Mouse (Mus musculus) bone marrow, adult 2 months (tissue): Measurements from ENCODE around the gene Camta1.

Source experiments
- CTCF ChIP-seq: fragments of 200-500 bp; IDR thresholded peaks from 2 replicates; pipeline ENCODE4 v1.5.1; 2011; ENCODE audit warnings: low read length, control low read depth; ENCODE audit not compliant: control insufficient read depth, insufficient read depth
- POLR2A ChIP-seq: fragments of 200-500 bp; IDR thresholded peaks from 2 replicates; pipeline ENCODE4 v1.6.1; 2011; ENCODE audit warnings: low read depth, mild to moderate bottlenecking, control low read depth, low read length, borderline replicate concordance; ENCODE audit not compliant: control insufficient read depth

- no peak for TF ChIP-seq CTCF
- TF ChIP-seq POLR2A, result no peak
These were observed 973.2 kb downstream of the Camta1 start for GRCm38 (mm10) chr4:150888492-150888891.
